Mouse (Mus musculus) embryo, embryonic 11 days (tissue): ENCODE measurements around the gene Serpinb7.

ENCODE experiments used
- DNase-seq: peaks from one replicate; pipeline ENCODE4 v3.0.0-alpha.2; 2015

Serpinb7 gene

GRCm38 (mm10) chr1:107496789-107497188, 97.3 kb downstream of the Serpinb7 start:
- no peak for DNase-seq

GRCm38 (mm10) chr1:107502025-107502424, 102.6 kb downstream of the Serpinb7 start:
- no peak for DNase-seq
